Mouse (Mus musculus) C2C12 (cell line): Measurements from ENCODE around the gene Rcan1.

Source experiments
- CTCF ChIP-seq: IDR thresholded peaks from one replicate; pipeline ENCODE4 v1.5.1; 2011; ENCODE audit not compliant: control insufficient read depth, insufficient read depth, insufficient read length
- FOSL1 ChIP-seq: IDR thresholded peaks from one replicate; pipeline ENCODE4 v1.8.0; 2011; ENCODE audit warnings: mild to moderate bottlenecking, low read length; ENCODE audit not compliant: poor library complexity, insufficient read depth, severe bottlenecking
- MAX ChIP-seq: IDR thresholded peaks from one replicate; pipeline ENCODE4 v1.6.1; 2011; ENCODE audit warnings: mild to moderate bottlenecking, control low read depth
- MYOD1 ChIP-seq: IDR thresholded peaks from one replicate; pipeline ENCODE4 v1.6.1; 2011; ENCODE audit warnings: low read depth; ENCODE audit not compliant: control insufficient read depth, insufficient read length
- MYOG ChIP-seq: IDR thresholded peaks from one replicate; pipeline ENCODE4 v1.6.1; 2011; ENCODE audit not compliant: control insufficient read depth, insufficient read length; ENCODE audit errors: extremely low read depth
- USF1 ChIP-seq: IDR thresholded peaks from one replicate; pipeline ENCODE4 v1.6.1; 2011; ENCODE audit warnings: low read depth, mild to moderate bottlenecking, control low read depth, moderate library complexity

DNA sequence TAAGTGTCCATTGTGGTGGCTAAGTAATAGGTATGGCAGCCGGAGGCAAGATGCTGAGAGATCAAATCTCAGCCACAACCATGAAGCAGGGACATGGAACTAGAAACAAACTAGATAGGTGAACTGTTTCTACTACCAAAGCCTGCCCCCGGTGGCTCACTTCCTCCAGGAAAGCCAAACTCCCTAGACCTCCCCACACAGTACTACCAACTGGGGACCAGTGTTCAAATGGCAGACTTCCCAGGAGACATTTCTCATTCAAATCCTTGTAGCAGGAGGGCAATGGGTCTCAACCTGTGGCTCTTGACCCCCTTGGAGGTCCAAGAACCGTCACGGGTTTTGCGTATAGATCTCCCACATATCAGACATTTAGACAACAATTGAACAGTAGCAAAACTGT lies 3.6 kb downstream of the Rcan1 start:
- TF ChIP-seq MYOG (no peak), CTCF (no peak), MYOD1 (no peak), USF1 (no peak), MAX (no peak), FOSL1 (no peak)
